Mouse (Mus musculus): ENCODE measurements around the gene Gm17657.

DNA sequence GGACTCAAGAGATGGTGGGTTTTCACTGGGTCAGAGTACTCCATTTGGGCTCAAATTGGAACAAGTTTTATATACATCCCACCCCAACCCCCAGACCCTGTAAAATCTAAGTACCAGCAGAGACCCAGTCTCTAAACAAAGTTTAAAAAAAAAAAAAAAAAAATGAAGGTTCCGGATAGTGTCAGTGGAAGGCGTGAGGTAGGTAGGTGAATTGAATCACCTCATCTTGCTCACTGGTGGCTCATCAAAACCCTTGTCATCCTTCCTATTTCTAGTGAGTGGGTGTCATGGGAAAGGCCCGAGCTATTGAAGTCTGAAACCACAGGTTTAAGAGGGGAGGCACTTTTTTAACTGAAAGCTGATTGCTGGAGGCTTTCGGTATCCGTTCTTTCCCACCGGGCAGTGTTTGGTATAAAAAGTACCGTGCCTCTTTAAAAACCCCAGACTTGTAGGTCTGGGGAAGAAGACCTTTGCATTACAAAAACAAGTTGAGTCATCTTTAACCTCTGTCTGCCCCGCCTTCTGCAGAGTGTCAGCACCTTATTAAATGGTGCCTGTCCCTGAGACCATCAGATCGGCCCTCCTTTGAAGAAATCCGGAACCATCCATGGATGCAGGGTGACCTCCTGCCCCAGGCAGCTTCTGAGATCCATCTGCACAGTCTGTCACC is 55.2 kb downstream of the Gm17657 start:
- TF ChIP-seq POLR2A (IDR thresholded peaks at IDR 0.05; ENCODE audit: insufficient read depth, low read length), result no peak
- TF ChIP-seq CTCF (IDR thresholded peaks at IDR 0.05; ENCODE audit: low read depth, low read length), result no peak

Measured in ES-Bruce4 (cell line).